Mouse (Mus musculus) common myeloid progenitor, adult 5-6 weeks (primary cell): ENCODE measurements at regions not wholly inside any gene's neighbourhood (a gene's known extent, or its start where the extent isn't known, plus 50 kb on each side); places are given as distances from the start of the nearest gene placed in this dataset.
A peak's percentile ranks its signal among the peaks of the same experiment; 100 is the strongest.
"Not testable (repeated sequence)": the region's sequence is repeated elsewhere in the genome, so short reads cannot be mapped to it uniquely, and the experiment has no call there.

ENCODE experiments used
- ATAC-seq: replicated peaks from 2 replicates; pipeline ENCODE4 v1.8.0; 2016; ENCODE audit warnings: low read depth, mild to moderate bottlenecking, moderate TSS enrichment, inconsistent platforms; ENCODE audit not compliant: poor library complexity, severe bottlenecking

DNA sequence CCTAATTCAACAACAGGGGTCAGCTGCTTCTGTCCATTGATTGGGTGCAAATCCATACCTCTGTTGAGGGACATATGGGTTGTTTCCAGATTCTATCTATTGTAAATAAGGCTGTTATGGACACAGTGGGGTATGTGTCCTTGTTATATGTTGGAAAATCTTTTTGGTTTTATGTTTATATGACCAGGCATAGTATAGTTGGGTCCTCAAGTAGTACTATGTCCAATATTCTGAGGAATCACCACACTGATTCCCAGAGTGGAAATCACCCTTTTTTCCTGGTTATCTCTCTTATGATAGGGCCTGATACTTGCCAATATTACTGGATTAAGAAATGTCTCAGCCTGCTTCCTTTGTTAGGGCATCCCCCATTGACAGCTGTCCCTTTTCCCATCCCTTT lies 1471.0 kb downstream of the Kcnt2 start:
- no peak for ATAC-seq

DNA sequence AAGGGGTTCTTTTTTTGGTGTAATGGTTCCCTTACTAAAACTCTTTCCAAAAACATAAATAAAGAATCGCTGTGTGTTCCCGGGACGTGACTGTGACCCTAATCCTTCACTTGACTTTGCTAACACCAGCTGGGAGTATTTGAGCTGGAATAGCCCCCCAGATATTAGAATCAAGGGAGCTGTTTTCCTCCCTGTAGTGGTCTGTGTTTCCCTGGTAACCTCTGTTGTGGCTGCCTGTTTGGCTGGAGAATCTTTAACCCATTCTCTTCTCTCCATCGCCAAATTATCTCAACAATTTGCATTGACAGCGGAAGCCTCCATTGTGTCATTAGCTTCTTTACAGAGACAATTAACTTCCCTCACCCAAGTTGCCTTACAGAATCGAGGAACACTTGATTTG lies 1471.6 kb downstream of the Kcnt2 start:
- ATAC-seq: no peak

DNA sequence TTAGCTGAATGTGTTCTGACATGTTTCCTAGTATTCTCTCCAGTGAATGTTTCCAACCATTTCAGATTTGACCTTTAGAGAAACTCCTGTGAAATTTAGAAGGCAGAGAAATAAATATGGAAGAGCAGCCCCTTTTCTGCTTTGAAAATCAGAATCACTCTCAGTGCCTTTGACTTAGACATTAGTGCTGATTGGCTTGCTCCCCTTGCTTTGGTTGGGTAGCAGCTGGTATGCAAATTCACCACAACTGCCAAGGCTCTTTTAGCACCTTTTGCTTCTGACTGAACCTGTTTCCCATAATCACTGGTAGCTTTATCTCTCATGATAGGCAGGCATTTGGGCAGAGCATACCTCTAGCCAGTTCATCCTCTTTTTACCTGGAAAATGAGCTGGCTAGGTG lies 1495.3 kb downstream of the Kcnt2 start:
- no peak for ATAC-seq

DNA sequence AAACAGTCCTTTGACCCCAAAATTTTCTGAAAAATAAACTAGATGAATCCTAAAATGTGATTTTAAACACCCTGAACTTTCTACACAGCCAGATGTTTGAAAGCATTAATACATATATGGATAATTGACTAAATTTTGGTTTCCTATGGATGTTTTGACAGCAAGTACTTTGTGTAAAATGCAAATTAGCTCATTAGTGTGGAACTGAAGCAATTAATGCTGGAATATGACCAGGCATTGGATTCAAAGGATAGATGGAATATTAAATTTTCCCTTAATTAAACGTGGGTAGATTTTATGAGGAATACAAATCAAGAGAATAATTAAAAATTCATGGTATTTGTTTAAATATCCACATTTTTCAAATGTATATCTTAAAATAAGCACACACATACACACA lies 1530.1 kb downstream of the Kcnt2 start:
- no peak for ATAC-seq

DNA sequence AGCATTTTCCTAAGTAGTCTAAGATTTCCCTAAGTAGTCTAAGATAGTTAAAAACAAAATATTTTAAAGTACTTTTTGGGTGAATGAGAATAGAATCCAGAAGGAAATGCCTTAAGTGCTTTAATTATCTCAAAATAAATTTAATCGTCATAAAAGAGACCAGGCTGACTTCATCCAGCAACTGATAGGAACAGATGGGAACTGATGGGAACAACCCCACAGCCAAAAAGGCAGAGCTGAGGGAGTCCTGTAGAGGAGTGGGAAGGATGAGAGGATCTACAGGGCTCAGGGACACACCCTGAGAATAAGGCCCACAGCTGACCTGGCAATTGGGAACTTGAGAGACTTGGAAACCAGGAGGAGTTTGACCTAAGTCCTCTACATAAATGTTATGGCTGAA lies 1537.4 kb downstream of the Kcnt2 start:
- ATAC-seq: no peak

DNA sequence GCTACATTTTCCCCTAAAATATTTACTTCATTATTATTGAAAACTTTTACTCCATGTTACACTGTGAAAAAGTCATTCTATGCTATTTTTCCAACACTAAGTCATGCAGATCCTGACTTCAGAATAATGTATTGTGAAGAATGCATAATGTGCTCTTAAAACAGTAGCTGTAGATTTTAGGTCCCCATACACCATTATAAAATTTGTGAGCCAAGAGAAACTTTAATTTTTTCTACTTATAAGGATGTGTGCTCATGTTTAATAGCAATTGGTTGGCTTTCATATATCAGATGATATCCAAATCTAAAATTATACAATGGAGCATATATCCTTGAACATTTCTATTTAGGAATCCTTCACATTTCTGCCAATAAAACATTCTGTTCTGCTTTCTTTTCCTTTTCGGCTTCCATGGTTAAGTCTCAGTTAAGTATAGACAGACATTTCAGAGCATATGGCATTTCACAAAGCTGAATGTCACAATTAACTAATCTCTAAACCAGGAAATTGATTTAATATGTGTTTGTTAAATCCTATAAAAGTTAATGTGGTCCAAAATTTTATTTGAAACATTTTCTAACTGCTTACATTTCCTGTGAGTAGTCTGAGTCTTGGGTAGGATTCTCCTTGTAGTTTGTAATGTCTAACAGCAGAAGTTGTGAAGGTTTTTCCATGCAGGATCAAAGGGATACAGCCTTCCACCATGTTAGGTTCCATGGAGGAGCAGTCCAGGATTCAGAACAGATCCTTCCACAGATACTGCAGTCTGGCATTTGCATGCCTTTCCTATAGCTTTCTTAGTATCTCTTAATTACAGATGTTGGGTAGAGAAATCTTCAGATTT lies 1567.6 kb downstream of the Kcnt2 start:
- no peak for ATAC-seq

DNA sequence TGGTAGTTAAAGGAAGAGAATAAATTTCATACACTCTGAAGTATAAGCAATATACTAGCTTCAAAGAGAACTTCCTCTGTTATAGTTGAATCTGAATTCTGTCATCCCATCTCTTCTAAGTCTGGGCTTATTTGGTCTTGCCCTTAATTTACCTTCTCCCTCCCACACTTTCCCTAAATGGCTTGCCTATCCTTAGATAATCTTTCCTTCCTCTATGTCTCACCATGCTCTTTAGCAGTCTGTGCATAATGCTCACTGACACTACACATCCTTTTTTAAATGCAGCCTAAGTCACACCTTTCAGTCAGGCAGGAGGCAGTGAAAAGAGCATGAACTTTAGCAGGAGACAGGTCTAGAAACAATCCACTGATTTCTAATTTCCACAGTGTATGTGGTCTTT lies 1585.5 kb downstream of the Kcnt2 start:
- ATAC-seq: no peak

DNA sequence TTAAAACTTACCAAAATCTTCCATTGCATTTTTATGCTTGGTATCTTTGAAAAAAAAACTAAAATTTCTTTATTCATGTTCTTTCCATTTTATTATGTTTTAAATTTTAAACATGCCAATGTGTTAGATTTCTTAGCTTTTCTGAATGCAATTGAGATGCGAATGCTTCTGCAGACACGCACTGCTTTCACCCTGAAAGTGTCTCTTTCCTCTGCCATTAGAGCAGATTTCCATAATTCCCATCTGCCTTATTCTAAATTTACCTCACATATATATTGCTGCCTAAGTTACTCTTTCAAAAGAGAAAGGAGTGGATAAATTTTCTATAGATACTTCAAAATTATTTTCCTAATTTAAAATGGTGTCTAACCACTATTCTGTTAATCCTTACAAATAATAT lies 1596.6 kb downstream of the Kcnt2 start:
- ATAC-seq: no peak

DNA sequence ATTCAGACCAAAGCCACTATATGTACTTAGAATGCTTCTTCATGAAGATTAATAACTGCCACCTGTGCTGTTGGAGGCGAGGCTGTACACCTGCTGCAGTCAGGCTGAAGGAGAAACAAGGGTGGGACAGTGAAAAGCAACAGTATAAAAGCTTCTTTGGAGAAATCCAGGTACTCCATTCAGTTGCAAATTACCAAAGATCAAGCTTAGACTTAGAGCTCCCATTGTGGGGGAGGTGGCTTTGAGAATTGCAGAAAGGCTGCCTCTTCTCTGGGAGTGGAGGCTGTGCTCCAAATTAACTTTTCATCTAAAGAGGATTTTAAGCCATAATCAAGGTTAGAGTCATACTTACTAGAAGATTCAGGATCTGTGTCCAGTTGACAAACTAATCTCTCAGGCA lies 1607.9 kb downstream of the Kcnt2 start:
- not testable (repeated sequence) for ATAC-seq

DNA sequence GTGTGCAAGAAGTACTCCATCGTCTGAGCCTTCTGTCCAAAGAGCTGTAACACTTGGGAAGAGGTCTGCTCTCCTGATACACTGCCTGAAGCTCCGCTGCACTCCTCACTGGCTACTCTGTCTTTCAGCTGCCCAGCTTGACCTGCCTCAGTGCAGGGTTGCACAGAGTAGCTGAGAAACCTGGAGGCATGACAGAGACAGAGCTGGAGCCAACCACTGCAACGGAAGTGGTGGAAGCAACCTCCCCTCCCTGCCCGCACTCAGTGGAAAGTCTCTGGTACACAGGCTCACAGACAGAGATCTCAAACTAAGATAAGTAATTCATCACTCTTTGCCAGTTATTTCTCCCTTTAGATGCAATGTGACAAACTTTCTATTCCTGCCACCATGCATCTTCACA lies 1638.4 kb downstream of the Kcnt2 start:
- ATAC-seq: peak; percentile 79; the same call in 1 of the 2 replicates

DNA sequence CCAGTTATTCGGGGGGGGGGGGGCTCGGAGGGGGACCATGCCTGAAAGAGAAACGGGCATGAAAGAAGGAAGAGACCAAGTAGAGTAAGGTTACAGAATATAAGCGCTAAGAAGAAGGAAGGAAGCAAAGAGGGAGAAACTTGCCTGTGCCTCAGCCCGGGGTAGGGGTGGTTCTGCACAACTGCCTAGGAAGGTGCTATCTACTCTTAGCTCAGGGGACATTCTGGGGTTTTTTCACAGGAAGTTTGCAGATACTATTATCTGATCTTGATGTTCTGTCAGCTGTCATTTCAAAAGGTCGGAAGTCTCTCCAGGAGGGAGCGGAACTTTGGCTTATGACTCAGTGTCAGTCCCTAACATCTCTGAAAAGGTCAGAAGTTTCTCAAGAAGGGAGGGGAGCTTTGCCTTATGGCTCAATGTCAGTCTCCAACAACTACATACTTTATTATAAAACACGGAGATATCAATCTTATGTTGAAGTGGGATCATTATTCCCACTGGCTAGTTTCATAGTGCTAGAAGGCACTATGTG lies 1652.0 kb downstream of the Kcnt2 start:
- ATAC-seq: no peak

DNA sequence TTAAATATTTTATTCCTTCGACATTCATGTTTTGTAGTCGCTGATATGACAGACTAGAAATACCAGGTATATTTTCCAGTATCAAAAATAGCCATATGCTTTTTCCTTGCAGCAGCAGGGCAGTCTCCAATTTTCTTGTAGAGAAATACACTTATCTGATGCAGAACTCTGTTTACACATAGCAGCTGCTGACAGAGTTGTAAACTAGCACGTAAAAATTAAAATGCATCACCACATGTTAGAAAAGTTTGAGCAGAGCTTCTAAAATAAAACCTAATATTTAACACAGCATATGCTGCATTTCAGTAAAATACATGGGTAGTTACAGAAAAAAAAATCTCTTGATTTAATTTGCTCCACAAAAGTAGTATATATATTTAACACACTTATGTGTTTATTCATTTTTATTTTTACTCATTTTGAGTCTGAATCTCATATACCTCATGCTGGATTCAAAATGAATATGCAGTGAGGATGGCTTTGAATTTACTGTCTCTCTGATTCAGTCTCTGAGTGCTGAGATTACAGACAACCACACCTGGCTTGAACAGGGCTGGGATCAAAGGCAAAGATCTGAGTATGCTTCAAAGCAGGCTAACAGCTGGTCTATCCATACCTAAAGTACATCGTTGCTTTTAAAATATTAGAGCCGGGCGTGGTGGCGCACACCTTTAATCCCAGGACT lies 1665.9 kb downstream of the Kcnt2 start:
- ATAC-seq: no peak

DNA sequence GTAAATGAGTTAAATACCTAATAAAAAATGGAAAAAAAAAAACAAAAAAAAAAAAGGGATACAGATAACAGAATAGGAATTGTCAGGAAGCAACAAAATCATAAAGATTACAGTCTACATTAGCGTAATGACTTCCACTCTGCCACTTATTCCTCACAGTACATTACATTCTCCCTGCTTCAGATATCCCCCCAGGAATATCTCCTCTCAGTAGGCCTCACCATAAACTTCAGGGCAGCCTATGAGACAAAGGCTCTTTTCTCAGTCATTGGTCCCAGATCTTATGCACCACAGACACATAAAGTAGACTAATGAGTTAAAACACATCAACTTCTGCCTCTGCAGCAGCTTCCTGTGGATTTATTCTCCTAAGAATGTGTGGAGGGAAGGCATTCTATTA lies 1680.2 kb downstream of the Kcnt2 start:
- no peak for ATAC-seq

DNA sequence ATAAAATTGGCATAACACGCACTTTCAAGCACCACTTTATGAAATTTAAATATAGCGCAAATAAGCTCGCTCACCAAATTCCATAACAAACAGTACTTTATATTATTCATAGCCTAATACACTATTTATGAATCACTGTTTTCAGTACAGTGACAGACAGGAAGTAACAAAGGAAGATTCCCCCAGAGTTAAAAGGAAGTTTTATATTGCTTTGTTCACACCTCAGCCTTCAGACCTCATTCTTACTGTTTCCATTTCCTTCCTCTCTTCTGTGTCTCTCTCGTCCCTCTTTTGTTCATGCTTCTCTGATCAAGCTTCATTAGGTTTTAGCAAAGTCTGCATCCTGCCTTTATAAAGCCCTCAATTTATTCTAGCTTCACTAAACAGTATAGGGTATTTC lies 1680.8 kb downstream of the Kcnt2 start:
- no peak for ATAC-seq

DNA sequence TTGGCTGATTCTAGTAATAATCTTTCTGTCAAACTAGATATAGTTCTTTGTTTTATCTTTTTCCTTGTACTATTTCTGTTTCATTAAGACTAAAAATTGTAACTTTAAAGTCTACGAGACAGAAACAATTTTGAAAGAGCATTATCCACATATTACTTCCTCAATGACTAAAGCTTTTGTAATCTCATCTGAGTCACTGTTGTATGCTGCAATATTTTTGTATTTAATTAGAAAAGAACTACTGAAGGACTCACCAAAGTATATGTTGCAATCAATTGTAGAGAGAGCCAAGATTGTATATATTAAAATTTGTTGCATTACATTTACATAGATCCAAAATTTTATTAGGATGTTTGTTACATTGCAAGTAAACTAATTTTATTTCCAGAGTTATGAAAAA lies 1692.4 kb upstream of the B3galt2 start:
- no peak for ATAC-seq

DNA sequence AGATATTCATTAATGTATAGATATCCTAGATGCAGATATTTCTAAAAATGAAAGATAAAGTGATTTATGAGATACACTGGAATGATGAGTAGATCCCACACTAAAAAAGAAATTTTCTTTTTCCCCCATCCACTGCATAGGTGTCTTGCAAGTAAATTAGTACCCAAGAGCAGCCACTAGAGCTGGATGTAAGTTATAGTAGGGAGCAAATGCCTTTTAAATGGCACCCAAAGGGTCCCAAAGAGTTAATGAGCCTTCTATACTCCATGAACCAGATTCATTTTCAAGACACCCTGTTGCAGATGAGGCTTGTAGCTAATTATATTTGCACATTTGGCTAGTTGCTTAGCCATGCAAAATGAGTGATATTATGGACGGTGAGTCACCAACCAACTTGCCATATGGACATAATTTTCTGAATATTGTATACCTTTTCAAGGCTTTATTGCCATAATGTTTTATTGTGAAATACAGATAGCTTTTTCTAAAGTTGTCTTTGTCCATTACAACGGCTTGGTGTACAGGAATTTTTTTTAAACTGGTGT lies 1686.1 kb upstream of the B3galt2 start:
- no peak for ATAC-seq

DNA sequence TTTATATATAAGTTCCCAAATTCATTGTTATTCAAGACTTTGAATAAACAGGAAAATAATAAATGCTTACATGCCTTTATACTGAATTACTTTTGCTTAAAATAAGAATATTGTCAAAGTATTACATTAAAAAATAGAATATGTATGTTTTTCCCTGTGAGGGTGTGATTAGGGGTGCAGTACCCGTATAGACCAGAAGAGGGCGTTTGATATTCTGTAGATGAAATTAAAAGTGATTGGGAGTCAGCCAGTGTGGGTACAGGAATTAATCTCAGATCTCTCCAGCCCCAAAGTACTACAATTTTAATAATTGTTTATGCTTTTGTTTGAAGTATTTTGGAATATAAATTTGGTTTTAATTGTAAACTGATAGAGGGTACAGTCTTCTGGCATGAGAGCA lies 1678.7 kb upstream of the B3galt2 start:
- ATAC-seq: peak; percentile 87; the same call in 1 of the 2 replicates

DNA sequence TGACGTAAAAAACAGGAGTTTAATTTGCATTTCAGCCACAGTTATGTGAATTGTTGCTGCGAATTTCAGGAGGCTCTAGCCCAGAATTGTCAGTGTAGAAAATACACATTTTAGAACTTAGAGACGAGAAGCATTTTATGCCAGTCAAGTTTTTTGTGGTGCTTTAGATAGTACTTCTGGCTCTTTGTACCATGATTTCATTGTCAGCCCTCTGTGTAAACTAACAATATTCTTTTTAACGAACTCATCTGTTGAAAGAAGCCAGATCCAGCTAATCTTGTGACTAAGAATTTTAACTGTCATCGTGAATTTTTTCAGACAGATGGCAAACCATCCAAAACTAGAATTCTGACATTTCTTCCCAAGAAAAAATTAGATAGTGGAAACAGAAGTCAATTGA lies 1672.3 kb upstream of the B3galt2 start:
- no peak for ATAC-seq

DNA sequence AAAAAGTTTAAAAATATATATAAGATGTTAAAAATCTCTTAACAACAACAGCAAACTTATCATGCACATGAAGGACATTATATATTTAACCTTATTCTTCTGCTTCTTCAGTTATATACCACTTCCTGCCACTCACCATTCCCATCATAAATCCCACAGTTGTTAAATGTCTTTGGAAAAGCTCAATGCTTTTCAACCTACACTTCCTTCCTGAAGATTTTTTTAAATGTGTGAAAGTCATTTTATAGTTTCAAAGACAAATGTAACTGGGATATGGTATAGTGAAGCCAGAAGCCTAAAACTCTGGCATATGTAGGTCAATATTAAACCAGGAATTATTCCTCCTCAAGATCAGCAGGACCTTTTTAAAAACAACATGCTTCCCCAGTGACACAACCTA lies 1666.1 kb upstream of the B3galt2 start:
- ATAC-seq: no peak

DNA sequence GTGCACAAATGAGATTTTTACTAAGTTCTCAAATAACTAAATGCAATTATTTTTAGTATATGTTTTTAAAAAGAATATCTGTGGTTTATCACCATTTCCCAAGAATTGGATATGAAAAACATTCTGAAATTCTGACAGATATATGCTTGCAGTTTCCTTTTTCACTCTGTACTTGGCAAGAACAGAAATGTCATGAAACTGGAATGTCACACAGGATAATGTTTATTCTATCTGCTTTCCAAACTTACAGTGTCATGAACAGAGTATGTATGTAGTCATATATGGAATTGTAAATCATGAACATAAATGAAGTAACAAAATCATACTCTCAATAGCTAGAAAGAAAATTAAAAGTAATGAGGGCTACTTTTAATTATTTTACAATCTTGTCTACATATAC lies 1640.7 kb upstream of the B3galt2 start:
- no peak for ATAC-seq

DNA sequence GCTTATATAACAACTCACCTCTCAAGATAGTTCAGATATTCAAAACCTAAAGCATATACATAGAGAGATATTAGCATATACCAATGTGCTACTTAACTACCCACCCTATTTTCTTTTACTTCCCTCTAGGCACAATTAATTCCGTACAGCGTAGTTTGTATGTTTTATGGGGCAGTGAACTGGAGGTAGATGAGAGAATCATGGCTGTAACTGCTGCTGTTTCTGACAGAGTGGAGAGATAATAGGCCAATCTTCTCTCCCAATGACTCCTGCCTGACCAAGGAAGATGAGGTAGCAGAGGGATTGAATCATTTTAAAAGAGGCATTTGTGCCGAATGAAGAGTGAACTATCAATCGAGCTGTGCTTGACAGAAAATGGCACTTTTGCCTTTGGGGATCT lies 1640.1 kb upstream of the B3galt2 start:
- no peak for ATAC-seq
